Mouse (Mus musculus): ENCODE data around the gene Bbs9.
"Not testable (repeated sequence)": the region's sequence is repeated elsewhere in the genome, so short reads cannot be mapped to it uniquely, and the experiment has no call there.

Gene Bbs9

DNA sequence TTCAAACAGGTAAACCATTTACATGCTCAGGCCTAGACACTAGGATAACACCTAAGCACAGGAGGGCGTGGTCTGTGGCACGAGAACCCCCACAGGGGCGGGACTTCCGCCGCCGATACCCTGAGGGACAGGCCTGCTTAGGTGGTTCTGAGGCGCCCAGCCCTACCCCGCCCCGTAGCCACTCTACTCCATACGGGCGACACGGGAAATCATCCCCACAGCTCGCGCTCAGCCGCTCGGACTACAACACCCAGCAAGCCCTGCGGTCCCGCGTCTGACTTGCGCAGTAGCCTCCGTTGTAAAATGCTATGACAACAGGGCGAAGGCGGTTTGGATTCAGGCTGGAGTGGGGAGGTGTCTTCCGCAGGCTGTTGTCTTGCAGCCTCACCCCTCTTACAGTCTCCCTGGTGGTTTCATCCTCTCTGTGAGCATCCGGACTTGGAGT is at the start of gene Bbs9:
TSS of gene Bbs9 (plus strand) at position 292 of the 445 bp plus-strand sequence.
- DNase-seq = peak; percentile 93 to 96

DNA sequence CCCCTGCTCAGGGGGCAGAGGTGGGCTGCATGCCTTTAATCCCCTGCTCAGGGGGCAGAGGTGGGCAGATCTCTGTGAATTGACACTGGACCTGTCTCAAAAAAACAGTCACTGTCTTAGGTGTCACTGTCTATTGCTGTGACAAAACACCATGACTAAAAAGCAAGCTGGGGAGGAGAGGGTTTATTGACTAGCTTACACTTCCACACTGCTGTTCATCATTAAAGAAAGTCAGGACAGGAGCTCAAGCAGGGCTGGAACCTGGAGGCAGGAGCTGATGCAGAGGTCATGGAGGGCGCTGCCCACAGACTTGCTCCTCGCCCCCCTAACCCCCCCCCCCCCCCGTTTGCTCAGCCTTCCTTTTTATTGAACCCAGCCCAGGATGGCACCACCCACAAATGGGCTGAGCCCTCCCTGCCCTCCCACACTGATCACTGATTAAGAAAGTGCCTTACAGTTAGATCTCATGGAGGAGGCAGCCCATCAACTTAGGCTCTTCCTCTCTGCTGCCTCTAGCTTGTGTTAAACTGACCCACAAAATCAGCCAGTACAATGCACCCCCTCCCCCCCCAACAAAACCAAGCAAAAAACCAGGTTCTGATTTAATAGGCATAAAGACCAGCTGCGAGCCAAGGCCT is 47.4 kb upstream of the Bbs9 start:
- DNase-seq = no peak

DNA sequence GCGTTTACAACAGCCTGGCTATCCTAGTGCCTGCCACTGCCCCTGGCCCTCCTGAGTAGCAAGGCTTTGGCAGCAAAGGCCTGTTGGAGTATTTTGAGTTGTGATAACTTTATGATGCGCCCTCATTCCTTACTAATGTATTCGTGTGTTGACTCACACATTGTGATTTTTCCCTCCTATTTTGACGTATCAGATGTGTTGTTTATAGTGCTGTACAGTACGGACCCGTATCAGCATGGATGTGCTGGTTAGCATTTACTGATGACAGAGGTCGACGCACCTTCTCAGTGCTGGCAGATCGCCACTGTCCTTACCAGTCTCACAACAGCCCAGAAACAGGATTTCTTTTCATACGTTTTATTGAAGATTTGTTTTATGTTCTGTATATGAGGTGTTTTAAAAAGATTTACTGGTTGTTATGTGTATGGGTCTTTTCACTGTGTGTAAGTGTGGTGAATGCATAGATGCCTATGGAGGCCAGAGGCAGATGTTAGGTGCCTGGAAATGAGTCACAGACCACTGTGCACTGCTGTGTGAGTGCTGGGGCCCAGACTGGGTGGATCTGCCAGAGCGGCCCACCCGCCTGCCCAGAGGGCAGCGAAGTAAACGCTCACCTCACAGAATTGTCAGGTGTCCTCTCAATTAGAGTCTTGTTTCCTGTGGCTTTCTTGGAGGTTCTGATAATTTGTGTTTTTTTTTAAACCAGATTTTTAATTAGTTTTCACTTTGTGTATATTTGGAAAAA is 46.7 kb upstream of the Bbs9 start:
- DNase-seq = no peak

DNA sequence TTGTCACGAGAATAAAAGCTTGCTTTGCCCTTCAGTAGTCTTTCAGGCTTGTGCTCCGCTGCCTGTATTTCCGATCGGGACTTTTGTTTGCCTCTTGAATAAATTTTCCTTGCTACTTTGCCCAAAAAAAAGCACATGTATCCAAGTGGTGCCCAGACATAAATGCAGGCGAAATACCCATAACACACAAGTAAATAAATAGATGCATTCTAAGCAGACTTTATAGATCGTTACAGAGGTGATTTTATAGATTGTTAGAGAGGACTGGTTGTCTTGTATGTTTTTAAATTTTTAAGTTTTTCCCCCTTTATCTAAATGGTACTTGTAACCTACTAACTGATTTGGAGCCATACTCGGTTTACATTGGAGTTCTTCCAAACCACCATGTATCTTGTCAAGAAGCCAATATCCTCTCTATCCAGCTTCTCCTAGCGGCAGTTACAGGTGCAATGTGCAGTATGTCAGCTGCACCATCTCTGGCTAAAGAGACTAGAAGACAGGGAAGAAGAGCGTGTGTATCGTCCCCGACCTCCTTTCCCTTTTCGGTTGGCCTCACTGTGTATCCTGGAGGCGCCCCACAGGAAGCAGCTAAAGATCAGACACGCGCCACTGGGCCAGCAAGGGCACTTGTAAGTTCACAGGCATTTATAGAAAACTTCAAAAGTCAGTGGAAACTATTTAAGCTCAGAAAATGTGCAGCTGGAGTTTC is 45.8 kb upstream of the Bbs9 start:
- peak; percentile 45 to 62 for DNase-seq

DNA sequence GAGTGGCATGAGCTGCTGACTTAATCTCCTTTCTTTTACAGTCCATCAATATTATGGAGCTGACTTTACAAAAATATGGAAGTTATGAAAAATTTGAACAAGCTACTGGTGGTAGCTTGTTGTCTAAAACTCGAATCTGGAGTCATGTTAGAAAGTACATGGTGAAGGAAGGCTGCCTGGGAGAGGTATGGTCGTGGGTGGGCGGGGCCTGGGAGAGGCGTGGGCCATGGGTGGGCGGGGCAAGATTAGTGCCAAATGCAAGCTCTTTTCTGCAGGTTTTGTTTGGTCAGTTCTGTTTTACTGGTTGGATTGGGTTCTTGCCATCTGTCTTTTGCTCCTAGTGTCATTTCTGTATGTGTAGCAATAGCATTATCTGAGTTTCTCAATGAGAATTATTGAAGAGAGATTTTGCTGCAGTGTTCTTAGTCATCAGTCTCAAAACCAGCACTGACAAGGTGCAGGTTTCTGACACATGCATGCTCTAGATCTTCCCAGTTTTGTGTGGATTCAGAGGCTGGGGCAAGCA is 45.1 kb upstream of the Bbs9 start:
- DNase-seq = no peak

DNA sequence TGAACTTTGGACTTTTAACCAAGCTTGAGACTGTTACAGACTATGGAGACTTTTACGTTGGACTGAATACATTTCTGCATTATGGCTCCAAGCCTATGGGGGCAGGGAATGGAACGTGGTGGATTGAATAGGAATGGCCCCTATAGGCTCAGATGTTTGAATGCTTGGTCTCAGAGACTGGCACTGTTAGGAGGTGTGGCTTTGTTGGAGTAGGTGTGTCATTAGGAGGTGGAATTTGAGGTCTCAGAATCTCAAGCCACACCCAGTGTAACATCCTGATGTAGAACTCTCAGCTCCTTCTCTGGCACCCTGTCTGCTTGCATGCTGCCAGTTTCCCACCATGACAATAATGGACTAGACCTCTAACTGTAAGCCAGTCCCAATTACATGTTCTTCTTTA is 42.3 kb upstream of the Bbs9 start:
- DNase-seq = no peak

DNA sequence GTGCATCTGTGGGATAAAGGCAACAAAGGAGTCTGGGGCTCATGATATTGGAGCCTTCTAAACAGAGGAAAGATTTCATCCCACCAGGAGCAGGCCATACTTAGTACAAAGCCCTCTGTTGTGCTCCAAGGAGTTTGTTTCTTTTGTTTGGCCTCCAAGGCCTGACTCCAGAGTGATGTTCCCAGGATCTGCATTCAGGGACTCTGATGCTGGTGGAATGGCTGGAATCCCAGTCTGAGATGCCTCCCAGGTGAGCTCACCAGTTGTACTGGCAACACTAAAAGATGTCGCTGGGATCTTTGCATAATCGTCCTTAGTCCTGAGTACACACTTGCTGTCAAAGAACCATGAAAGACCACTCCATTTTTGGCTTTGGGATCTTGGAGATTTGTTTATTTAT is 41.4 kb upstream of the Bbs9 start:
- DNase-seq = no peak

DNA sequence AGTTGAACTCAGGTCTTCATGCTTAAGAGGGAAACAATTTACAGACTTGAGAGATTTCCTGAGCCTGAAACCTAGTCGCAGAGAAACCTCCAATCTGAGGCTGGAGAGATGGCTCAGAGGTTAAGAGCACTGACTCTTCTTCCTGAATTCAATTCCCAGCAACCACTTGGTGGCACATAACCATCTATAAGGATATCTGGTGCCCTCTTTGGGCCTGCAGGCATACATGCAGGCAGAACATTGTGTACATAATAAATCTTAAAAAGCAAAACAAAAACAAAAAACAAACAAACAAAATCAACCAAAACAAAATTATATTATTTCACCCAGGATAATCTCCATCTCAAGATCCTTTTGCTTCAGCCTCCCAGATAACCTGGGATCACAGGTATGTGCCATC is 36.7 kb upstream of the Bbs9 start:
- no peak for DNase-seq

DNA sequence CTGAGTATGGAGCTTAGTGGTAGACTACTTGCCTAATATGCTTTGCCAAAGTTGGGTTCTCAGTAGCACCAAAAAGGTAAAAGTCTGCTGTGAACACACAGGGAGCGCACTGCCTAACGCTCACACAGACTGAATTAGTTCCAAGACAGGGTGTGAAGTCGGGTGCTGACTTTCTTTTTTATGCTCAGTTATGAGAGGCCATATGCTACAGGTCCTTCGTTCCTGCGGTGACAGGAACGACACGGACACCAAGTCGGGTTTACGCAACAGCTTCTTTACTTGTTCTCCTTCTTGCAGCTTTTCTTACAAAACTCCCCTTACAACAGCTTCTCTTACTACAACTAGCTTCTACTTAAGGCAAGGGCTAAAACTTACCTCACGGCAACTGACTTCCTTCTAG is 32.4 kb upstream of the Bbs9 start:
- DNase-seq = no peak

DNA sequence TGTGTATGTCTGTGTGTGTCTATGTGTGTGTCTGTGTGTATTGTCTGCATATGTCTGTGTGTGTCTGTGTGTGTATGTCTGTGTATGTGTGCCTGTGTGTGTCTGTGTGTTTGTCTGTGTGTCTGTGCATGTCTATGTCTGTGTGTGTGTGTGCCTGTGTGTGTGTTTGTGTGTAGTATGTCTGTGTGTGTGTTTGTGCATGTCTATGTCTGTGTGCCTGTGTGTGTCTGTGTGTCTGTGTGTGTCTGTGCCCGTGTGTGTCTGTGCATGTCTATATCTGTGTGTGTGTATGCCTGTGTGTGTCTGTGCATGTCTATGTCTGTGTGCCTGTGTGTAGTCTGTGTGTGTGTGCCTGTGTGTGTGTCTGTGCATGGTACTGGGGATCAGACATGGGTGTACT is 30.4 kb upstream of the Bbs9 start:
- DNase-seq = no peak

DNA sequence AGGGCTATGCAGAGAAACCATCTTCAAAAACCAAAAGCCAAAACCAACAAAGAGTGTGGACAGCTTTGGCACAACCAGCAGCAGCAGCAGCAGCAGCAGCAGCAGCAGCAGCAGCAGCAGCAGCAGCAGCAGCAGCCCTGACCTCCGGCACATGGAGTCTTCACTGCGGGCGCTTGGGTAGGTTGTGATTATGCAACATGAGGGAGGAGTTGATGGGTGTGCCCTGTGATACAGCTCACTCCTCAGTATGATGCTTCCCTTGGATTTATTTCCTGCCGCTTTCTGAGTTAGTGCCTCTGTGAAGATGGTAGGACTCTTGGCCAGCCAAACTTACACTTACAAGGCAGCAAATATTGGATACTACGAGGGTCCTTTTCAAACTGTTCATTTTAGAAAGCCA is 28.3 kb upstream of the Bbs9 start:
- DNase-seq = no peak

DNA sequence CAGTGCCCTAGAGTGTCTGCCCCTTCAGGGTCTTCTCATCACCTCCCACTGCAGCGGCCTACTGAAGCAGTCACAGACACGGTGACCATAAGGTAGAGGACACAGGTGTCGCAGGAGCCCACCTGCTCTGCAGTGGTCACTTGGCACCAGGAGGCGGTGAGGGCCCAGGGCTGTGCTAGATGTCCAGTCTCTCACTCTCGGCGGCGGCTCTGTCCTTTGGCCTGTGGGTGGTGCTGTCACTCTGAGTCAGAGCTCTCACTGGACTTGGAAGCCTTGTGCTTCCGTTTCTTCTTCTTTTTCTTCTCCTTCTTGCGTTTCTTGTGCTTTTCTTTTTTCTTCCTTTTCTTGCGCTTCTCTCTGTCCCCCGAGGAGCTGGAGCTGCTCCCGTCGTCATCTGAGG is 27.1 kb upstream of the Bbs9 start:
- DNase-seq = peak; percentile 33 to 38

DNA sequence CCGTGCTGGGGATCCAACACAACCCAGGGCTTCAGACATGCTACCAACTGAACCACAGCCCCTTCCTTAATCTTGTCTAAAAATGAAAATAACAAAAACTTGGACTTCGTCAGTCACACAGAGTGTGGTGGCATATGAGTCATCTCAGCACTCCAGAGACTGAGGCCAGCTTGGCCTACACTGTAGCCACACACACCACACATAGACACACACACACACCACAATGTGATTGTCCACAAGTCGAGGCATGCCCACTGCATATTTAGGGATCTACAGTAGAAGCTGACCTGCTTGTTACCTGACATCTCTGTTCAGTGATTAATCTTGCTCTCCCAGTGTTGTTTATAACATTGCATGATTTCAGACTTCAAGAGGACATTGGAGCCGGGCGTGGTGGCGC is 26.3 kb upstream of the Bbs9 start:
- no peak for DNase-seq

DNA sequence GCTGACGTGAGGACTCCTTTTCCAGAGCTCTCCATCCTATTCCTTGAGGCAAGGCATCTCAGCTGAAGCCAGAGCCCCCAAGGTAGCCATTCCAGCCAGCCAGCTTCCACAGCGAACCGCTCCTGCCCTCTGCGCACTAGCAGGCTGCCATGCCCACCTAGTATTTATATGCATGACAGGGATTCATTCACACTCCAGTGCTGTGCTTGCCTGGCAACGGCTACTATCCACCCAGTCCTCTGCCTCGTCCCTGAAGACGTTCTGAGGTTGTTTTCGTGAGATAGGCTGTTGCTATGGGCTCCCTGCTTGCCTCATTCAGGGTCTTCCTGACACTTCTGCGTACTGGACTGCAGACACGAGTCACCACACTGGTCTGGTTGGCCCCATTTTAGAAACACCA is 22.8 kb upstream of the Bbs9 start:
- DNase-seq = no peak

DNA sequence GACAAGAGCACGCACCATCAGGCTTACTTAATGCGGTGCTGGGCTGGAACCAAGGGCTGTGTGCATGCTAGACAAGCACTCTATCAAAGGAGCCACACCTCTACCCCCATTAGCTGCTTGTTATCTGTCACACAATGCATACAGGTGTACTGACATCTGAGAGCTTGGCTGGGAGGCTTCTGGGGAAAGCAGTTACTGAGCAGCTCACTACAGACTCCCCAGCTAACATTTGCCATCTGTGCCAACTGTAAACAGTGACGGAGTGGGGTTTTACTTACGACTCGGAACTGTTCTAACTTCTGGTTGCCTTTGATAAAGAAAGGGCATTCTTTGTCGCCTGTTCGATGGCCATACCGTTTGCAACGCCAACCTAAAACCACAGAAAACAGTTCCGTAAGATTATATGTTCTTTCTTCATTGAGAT is 22.0 kb upstream of the Bbs9 start:
- DNase-seq = no peak

DNA sequence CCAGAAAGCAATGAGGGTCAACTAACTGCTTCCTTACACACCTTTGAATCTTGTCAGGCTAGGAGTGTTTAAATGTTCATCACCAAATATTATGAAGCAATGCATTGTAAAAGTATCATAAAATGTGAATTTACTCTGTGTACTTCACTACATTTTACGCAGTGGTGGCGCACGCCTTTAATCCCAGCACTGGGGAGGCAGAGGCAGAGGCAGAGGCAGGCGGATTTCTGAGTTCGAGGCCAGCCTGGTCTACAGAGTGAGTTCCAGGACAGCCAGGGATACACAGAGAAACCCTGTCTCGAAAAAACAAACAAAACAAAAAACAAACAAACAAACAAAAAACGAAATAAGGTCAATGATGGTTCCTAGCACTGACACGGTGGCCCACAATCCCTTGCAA is 21.5 kb upstream of the Bbs9 start, which contains the start of gene Gm17545:
TSS of gene Gm17545 (plus strand) at position 301 of the 400 bp plus-strand sequence.
- not testable (repeated sequence) for DNase-seq

DNA sequence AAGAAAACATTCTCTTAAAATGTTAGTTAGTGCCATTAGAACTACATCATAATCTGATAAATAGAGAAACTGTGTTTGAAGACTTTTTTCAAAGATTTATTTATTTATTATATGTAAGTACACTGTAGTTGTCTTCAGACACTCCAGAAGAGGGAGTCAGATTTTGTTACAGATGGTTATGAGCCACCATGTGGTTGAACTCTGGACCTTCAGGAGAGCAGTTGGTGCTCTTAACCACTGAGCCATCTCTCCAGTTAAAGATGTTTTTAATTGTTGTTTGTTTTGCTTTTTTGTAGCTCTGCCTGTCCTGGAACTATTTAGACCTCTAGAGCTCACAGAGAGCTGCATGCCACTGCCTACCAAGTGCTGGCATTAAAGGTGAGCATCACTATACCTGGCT is 20.5 kb upstream of the Bbs9 start:
- DNase-seq = no peak

DNA sequence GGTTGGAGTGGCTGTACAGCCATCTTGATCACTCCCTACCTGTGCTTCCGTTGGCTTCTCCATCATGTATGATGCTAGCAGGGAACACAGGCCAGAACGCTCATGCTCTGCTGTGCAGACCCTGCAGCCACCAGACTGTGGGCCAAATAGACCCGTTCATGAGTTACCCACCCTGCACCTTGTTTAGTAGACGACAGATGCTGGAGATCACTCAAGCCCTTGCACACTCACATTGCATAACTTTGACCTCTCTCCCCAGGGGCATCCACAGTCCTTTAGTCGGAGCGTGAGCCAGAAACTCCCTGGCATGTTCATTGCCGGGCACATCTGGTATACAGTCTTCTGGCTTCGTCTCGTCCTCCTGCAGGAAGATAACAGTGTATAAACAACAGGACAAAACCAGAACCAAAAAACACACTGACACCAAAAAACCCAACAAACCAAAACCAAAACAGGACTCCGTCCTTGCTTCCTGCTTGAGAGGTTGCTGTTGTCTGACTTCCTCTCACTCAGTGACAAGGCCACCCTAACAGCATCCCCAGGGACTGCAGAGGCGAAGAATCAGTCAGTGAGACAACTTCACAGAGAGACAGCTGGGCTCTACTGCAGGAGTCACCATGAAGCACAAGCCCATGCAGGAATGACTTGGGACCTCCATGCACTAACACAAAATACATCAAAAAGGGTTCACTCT is 18.2 kb upstream of the Bbs9 start:
- DNase-seq = no peak

DNA sequence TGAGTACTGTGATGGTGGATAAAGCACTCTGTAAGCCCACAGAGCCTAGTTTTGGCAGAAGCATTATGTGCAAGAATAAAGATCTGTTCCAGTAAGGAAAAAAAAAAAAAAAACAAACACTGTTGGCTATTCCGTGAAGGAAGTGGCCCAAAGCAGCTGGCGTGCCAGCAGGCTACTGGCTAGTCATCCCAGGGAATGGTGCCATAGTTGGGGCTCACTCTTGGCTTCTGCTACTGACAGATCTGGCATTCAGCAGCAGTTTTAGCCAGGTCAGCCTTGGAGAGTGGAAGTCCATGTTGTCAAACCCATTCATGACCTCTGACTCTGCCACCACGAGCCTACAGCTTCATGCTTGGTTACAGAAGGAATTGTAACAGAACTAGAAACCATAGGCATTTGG is 13.6 kb upstream of the Bbs9 start:
- peak; percentile 96 to 97 for DNase-seq

DNA sequence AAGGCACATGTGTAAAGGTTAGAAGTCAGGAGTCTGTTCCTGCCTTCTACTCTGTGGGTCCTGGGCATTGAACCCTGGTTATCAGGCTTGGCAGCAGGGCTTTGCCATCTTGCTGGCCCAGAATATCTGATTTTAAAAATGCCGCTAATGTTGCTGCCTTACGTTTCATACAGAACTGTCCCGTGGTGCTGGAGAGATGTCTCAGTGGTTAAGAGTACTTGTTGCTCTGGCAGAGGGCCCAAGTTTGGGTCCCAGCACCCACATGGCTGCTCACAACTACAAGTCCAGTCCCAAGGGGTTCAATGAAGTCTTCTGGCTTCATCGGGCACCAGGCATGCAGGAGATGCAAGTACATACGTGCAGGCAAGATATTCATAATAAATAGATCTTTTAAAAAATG is 9.3 kb upstream of the Bbs9 start:
- peak in 1 of 2 experiments; percentile 25 for DNase-seq

DNA sequence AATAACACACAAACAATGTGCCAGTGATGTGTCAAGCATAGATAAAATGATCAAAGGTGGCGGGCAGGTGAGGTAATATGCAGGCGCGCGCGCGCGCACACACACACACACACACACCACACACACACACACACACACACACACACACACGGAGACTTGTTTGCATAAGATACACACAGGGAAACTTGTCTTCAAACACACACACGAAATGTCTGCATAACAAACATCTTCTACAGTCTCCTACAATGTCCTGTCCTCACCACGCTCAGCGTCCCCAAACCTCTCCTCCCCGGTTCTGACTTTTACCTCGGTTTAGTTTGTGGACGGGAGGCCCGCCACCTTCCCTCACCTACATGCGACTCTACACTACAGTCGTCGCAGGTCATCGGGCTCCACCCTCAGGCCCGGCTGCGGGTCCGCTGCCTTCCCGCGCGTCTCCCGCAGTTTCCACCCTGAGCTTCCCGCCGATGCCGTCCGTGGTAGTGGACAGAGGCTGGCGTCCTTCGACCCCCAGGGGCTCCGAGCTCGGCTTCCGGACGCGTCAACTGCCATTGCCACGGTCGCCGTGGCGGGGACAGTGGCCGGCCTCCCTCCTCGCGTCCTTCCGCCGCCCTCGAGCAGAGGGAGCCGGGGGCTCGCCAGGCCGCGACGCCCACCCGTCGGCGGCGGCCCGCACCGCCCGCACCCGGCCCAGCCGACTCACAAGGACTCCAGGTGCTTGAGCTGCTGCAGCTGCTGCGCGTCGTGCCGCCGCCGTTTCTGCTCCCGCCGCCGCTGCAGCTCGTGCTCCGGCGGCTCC is 7.9 kb upstream of the Bbs9 start:
- DNase-seq = peak; percentile 69 to 70

Measured in cerebellum, postnatal 10 days (tissue).